Mouse (Mus musculus) c-Kit-positive CD71-negative TER-119-negative erythroid progenitor cells, embryonic 14.5 days (primary cell): ENCODE measurements around the gene Sf3a3.

Source experiments
- DNase-seq: peaks from one replicate; pipeline ENCODE4 v3.0.0-alpha.2; 2013; ENCODE audit warnings: low read depth

Sf3a3 gene

DNA sequence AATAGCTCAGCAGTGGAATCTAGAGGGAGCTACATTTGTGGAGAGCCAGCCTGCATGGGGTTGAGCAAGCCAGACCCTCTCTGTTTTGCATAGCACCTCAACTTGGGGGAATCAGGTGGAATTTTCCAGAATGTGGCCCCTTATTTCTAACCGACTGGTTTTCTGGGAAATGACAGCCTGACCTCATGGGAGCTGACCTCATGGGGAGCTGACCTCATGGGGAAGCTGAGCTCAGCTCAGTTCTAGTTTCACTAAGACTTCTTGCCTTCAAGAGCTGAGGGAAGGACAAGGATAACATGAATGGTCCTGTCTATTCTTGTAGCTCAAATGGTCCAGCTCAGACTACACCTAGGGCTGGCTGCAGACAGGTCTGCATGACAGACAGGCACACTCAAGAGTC is 24.2 kb downstream of the Sf3a3 start:
- no peak for DNase-seq

DNA sequence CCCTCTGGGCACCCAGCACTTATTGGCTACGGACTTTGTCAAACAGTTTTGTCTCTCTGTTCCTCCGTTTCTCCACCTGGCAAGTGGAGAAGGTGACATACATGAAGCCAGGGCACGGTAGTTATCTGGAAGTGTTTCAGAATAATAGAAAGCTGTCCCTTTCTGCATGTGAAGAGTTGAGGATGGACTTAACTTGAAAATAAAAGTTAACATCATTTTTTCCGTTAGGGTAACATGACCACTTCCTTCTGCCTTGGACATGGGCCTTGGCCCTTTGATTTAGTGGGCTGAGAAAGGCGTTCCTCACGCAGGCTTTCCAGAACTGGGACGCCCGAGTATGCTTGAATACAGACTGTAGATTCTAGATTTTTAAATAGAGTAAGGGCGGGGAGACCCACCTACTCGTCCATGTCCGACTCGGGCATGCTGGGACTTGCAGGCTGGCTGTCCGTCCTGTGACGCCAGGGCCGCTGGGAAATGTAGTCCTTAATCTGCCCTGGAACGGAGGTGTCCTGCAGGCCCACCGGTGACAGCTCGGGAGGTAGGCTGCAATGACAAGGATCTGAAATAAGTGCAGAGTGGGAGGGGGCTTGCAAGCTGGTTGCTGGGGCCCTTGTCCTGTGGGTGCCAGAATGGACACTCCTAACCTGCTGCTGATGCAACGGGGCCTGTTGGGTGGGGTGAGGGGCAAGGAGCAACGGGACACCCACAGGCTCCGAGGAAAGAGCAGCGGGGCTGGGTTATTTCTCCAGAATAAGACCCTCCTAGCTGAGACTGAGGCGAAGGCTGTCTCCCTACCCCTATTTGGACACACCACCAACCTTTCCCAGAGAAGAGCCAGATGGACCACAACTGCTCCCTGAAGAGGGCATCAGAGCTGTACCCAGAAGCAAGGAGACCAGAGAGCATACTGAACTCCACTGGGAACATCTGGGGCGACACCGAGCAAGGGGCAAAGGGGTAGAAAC is 27.1 kb downstream of the Sf3a3 start, which contains the start of gene Inpp5b:
Inpp5b (plus strand) TSS at position 475 of the 968 bp plus-strand sequence.
- DNase-seq, result peak; percentile 52

DNA sequence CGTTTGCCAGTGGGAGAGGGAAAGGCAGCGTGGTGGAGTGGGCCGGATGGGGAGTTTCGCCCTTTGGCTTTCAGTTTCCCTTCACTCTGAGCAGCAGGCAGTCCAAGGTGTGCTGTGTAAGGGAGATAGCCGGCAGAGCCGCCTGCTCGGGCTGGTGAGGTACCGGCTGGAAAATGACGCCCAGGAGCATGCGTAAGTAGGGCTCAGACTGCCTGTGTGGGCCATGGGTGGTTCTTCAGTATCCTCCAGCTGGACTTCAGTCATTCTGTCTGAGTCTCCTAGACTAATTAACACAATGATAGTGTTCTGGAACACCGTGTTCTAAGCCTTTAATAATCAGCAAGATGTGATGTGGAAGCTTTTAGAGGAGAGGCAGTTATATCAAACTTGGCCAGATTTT is 28.3 kb downstream of the Sf3a3 start:
- DNase-seq, result no peak

DNA sequence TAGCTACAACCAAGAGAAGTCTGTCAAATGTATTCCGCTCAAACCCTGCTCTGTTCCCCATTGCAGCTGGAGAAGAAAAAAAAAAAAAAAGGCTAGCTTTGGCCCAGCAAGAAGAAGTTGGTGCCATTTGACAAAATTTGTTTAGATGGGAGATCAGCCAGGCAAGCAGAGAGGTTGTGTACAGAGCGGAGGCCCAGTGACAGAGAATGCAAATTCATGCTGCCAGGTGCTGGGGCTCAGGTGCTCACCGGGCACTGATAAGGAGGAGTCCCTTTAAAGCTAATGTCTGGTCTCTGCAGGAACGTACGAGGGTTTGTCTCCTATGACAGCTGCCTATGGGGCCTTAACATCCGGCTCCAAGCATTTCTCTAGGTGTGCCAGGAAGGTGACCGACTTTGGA is 32.0 kb downstream of the Sf3a3 start:
- DNase-seq, result no peak

DNA sequence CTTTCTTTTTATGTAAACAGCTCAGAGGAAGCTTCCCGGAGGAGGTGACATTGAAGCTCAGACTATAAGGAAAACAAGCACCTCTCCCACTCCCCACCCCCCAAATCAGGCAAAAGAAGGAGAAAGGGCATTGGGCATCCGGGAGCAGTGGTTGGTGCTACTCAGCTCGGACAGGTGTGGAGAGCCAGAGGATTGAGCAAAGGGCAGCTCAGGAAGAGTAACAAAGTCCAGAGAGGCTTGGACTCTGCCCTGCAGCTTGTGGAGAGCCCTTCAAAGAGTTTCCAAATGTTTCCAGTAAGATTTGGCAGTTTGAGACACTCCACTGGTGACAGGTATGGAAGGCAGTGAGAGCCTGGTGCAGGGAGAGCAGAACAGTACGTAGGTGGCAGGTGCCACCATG is 33.3 kb downstream of the Sf3a3 start:
- DNase-seq, result no peak

DNA sequence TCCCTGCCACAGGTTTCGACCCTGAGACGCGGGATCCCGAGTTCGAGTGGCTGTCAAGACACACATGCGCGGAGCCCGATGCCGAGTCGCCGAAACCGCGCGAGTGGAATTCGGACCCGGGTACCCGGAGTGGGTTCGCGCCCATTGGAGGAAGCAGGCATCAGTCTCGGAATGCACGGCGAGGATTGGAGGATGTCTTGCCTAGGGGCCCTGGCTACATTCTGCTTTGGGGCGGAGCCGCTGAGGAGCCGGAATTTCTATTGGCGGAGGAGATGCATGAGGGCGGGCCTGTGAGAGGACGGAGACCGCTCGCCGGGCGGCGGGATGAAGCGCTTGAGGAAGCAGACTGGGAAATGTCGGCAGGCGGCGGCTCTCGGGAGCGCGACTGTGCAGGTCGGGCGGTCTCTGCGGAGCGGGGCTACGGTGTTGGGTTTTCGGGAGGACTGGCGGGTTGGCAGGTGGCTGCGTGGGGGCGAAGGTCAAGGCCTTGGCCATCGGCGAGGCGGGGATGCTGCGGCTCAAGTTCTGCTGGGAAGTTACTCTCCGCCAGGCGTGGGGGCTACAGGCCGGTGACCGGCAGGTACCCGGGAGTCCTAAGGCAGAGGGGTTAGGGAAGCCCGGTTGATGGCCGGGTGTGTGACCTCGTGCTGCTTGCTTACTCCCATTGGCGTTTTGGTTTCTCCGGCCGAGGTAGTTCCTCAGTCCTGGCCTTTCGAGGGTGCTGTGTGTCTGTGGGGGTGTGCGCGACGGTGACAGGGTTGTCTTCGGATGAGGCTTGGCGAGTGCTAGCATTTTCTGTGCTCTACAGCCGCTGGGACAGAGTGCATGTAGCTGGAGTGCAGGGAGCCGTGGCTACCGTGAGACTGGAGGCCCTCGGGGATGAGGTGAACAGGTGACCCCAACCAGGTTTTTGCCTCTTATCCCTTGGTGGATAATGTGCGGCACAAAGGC is 37.0 kb downstream of the Sf3a3 start:
- peak; percentile 97 for DNase-seq

DNA sequence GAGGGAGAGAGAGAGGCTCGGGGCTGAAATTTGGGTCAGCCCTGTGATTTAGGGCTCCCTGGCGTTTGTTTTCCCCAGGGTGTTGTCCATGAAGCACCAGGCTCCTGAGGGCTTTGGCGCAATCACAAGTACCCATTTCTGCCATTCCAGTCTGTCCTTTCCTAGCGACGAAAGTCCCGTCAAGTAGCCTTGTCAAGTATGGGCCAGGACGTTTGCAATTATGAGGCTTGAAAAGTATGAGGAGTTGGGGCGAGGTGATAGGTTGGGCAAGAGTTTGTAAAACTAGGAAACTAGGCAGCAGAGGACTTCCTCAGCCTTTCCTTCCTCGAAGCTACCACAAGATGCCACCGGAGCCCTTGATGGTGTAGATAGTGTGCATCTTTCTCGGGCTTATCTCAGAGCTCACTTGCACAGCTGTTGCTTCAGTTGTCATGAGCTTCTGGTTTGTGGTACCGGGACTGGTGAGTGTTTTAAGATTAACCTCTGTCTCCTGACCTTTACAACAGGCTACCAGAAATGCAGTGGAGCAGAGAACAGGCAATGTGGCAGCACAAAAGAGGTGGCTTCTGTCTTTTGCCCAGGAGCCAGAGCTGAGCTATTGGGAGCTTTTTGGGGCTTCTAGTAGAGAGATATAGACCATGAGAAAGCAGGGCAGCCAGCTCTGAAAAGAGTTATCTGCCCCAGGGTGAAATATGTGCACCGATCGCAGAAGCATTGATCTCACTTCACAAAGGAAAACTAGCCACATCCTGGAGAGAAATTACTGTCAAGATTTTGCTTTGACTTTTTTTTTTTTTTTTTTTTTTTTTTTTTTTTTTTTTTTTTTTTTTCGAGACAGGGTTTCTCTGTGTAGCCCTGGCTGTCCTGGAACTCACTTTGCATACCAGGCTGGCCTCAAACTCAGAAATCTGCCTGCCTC is 38.0 kb downstream of the Sf3a3 start:
- DNase-seq, result peak; percentile 63

DNA sequence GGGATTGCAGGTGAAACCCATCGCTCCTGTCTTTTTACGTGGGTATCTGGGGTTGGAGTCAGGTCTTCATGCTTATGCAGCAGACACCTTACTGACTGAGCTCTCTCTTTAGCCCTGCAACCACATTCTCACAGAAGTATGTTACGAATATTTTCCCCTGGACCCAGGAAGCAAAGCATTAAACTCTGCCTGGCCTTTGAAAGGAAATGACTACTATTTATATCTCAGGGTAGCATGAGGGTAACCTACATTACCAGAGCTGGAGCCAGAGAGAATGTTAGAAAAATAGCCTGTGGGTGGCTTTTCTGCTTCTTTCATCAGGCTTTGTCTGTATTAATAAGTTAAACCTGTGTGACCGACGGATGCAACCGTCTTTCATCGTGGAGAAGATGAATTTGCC is 41.0 kb downstream of the Sf3a3 start:
- no peak for DNase-seq

DNA sequence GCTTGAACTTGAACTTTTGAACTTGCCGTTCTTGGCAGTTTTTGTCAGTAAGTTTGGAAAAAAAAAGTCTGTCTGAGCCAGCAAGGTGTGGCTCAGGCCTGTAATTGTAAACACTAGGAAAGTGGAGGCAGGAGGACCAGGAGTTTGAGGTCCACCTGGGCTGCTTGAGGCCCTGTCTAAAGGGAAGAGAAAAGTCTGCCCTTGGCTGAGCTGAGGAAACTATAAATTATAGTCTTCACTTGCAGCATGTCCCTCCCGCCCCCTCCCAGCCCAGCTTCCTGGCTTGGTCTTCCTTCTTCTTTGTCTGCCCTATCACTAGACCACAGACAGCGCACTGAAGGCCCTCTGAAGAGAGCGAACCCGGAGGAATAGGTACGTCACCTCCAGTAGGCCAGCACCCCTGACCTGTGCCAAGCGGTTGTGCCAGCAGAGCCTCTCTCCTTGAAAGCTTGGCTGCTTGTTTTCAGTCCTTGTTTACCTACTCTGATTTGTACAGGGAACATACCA is 44.8 kb downstream of the Sf3a3 start:
- DNase-seq, result peak; percentile 44

DNA sequence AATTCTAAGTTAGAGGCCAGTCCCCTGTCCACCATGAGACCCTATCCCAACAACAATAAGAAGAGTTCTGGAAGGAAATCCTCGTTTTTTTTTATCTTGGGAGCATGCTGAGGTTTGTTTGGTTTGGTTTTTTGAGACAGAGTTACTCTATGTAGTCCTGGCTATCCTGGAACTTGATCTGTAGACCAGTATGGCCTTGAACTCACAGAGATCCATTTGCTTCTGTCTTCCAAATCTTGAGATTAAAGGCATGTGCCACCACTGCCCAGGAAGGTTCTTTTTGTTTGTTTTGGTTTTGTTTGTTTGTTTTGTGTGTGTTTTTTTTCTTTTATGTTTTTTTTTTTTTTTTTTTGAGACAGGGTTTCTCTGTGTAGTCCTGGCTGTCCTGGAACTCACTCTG is 46.6 kb downstream of the Sf3a3 start:
- DNase-seq, result no peak

DNA sequence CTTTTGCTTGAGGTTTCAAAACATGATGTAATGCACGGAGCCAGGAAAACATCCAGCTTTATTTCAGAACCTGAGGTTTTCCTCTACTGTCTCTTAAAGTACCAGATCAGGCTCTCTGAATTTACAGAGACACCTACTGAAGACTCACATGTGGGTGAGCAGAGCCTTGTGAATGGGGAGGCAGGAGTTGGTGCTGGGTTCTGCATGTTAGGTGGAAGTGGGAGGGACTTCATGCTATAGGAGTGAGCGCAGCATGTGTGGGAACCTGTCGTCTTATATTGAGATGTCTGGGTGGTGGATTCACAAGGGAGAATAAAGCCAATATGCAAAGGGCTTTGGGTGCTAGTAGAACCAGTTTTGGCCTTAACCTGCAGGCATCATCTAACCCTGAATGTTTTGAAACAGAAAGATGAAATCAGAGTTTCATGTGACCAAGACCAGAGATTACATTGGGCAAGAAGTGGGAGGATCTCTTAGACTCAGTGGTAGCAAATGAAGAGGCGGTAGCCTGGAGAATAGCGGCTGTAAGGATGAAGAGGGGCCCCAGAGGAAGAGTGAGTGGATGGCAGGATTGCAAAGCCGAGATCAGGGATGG is 48.4 kb downstream of the Sf3a3 start:
- no peak for DNase-seq

DNA sequence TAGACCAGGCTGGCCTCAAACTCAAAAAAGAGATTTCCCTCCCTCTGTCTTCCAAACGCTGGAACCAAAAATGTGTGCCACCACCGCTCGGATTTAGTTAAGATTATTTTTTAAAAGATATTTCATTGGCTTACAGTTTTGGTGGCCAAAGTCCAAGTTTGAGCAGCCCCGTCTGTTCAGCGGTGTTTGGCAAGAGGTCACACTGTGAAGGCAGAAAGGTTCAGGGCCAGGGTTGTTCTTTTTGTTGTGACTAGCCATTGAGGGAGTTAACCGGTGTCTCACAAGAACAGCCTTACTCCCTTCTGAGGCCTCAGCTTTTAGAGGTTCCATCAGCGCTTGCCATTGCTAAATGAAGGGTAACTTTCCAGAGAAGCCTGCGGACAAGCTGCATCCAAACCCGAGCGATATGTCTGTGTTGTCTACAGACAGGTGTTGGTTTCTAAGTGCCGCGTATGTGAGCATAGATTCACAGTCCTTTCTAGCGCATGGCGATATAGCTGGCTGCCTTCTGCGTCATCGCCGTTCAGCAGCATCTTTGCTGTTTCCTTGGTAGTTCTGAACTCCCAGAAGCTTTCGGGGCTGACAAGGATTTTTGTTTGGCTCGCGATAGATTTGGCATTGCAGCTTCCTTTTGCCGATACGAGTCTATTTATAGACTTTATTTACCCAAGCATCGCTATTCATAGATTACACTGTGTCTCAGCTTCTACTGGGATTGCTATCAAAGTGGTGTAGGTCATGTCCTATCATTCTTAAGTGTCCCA is 51.4 kb downstream of the Sf3a3 start:
- no peak for DNase-seq

DNA sequence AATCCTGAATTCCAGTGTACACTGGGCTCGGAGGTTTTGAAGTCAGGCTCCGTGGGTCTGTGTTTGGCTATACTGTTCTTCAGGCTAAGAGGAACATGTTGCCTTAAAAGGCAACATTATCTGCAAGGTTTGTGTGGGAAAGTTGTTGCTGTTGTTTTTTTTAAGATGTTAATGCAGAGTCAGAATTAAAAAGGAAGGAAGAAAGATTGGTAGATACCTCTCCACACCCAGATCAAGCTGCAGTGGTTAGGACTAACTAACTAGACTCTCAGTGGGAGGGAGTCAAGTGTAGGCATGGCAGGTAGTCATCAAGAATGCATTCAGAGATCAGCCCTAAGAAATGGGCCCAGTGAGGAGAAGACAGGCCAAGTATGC is 52.0 kb downstream of the Sf3a3 start:
- DNase-seq, result no peak

DNA sequence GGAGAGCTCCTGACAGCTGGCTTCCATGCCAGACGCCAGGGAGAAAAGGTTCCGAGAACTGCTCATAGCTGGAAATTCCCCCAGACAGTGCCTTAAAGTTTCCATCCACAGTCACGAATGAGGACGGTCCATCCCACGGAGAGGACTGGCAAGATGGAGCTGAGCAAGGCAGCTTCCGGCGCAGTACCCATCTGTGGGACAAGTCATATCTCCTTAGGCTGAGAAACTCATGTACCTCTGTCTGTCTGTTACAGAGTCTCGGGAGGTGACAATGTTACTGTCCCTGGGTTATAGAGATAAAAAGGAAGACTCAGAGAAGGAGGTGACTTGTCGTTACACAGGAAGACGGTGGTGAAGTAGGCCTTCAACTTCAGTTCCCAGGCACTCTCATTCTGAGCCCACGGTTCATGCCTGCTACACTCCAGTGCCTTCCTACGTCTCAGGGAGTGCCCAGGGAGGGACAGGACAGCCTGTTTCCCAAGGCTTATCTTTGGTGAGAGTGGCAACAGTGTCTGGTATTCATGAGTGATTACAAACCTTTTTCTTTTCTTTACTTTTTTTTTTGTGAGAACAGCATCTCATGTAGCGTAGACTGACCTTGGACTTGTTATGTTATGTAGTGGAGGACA is 54.5 kb downstream of the Sf3a3 start:
- no peak for DNase-seq

DNA sequence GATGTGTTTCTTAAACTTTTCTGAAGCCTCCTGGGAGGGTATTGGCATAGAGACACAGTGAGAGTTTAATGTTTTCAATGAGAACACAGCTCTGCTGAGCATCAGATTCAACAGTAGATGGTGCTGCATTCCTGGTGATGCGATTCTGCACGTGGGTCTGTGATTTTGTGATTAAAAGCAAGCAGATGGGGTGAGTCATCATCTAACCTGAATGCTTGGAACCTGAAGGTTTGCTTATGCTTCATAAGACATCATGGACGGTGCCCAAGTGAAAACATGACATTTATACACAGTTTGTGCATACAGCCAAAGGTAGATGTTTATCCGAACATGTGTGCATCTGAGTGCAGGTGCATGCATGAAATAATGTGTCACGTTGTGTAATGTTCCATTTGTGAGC is 56.0 kb downstream of the Sf3a3 start:
- no peak for DNase-seq

DNA sequence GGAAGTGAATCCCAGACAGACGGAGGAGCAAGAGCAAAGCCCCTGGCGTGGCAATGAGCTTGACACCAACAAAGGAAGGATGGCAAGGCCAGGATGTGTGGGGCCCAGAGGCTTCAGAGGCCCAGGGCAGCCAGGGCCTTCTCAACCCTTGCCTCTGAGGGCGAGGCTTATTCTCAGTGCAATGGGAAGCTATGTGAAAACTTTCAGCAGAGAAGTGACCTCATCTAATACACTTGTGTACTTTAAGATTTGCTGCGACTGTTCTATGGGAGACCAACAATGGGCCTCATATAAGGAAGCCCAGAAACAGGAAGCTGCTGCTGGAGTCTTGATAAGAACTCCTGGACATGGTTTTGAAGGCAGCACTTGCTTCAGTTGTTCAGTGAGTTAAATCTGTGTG is 57.5 kb downstream of the Sf3a3 start:
- peak; percentile 45 for DNase-seq

DNA sequence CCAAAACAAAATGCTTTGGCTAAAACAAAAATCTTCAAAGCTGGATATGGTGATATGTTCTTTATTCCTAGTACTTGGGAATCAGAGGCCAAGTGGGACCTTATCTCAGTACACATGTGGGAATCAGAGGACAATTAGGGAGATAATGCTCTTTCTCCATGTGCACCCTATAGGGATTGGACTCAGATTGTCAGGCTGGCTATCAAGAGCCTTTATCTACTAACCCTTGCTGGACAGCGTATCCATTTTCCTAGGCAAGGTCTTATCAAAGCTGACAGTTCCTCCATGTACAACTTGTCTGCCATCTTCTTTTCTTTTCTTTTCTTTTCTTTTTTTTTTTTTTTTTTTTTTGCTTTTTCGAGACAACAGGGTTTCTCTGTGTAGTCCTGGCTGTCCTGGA is 58.9 kb downstream of the Sf3a3 start:
- no peak for DNase-seq

DNA sequence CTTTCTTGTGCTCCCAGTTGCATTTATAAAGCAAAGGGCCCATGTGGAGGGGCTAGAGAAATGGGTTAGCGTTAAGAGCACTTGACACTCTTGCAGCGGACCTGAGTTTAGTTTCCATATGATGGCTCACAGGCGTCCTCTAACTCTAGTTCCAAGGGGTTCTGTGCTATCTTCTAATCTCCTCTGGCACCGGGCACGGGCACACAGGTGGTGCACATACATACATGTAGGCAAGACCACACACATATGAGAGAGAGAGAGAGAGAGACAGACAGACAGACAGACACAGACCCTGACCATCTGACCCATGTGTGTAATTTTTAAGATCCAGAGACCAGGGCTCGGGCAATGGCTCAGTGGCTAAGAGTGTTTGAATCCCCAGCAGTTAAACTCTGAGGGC is 59.4 kb downstream of the Sf3a3 start:
- no peak for DNase-seq

DNA sequence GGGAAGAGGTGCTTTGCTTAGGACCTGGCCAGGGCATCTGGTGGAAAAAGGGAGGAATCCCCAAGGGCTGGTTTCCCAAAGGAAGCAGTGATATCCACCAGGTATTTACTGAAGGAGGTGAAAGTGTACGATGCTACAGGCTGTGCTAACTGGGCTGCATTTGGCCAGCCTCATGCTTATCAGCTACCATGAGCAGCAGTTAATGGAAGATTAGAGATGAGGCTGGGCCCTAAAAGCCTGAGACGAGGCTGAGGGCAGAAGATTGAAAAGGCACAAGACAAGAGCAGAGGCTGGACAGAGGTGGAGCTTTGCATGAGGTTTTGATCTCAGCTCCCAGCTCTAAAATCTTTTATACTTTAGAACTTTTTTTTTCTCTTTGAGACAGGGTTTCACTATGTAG is 59.9 kb downstream of the Sf3a3 start:
- no peak for DNase-seq

DNA sequence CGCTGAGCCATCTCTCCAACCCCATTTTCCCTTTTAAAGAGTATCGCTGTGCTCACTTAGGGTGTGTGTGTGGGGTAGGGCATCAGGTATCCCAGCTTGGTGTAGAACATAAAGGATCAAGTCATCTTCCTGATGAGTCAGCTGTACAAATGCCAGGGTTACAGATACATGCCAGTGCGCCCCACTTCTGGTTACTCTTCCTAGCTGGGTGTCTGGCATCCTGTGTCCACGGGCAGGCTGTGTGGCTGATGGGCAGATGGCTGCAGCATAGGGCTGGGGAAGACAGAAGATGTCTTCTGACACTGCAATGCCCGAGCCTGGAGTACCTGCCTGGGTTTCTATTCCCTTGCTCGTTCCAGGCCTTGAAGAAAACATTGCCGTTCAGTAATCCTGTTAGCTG is 66.8 kb downstream of the Sf3a3 start:
- DNase-seq, result no peak
